Mouse (Mus musculus) kidney, postnatal 4 days (tissue): ENCODE results near the gene Gpsm3.

ENCODE experiments used
- DNase-seq, 2 experiments: peaks; one replicate each; pipeline ENCODE4 v3.0.0; 2021; ENCODE audit warnings: mixed read lengths in 2 of 2

Gene Gpsm3

DNA sequence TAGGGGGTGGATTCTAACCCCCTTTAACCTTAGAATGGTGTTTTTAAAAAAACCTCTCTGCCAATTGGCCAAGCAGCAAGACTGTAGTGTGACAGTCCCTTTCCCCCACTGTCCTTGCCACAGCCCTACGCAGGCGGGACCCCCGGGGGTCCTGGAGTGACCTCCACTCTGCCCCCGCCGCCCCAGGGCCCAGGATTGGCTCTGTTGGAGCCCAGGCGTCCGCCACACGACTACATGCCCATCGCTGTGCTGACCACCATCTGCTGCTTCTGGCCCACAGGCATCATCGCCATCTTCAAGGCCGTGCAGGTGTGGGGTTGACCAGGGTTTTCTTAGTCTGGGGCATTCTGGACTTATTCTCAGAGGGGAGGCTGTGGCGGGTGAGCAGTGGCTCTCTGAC is 42.0 kb downstream of the Gpsm3 start:
- DNase-seq = peak in 1 of 2 experiments; percentile 26

- DNase-seq = peak; percentile 85 to 89
Measured at GRCm38 (mm10) chr17:34632261-34632691, 42.7 kb downstream of the Gpsm3 start.

DNA sequence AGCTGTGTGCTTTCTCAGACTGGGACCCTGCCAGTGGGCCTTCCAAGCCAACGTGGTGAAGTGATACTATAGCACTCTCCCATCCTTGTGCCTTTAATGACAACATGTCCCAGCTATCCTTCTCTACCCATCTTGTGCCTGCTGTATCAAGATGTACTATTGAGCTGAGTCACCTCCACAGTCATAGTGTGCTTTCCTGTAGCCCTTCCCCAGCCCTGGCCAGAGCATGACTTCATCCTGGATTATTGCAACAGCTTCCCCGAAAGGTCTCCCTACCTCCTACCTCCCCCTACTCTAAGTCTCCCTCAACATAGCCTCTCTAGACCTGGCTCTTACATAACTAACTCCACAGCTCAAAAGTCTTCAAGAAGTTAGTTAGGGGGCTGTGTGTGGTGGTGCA is 46.1 kb downstream of the Gpsm3 start:
- no peak for DNase-seq

DNA sequence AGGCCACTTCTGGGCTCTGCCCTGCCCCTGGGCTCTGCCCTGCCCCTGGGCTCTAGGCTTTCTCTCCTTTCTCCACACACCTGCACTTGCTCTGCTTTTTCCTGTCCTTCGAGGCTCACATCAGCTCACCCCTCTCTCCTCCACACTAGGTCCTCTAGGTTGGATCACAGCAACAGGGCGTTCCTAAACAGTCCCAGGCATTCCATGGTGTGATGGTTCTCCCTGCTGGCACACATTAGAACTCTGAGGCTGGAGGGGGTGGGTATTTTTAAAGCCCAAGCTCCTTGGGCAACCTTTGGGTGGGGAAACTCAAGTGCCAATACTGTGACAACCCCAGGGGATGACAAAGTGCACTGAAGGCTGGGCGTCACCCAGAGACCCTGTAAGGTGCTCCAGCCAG is 47.9 kb downstream of the Gpsm3 start:
- no peak for DNase-seq

- no peak for DNase-seq
Measured at GRCm38 (mm10) chr17:34639461-34640255, 50.1 kb downstream of the Gpsm3 start.

DNA sequence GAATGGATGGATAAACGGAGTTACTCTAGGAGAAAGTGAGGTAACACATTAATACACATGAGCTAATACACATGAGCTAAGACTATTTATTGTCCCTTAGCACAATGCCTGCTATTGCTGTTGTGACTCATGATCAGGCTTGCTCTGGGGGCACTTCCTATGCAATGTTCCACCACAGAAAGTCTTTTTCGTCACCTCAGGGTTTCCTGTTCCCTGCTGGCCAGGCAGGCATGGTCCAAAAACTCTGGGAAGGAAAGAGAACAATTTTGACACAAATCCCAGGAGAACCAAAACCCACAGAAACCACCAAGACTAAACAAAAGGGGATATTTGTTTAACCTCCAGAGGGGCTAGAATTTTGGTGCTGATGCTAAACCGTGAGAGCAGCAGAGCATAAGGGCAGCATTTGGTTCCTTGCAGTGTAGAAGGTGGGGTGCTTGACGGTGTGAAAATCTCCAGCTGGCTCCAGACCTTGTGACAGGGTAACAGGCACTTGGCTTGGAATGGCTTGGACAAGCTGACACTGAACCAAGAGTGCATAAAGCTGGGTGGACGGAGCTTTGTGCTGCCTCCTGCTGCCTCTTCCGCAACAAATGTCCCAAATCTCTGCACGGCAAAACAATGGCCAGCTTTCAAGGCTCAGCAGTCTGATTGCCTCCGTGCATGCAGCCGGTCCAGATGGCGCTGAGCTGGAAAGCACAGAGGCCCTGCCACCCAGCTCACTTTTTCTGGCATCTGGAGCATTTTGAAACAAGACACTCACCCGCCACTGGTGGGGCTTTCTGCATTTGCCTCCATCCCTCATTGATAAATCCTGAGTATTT is 51.4 kb downstream of the Gpsm3 start:
- peak; percentile 55 to 71 for DNase-seq
